Comparison of ENCODE assay signal across 8 mouse cellular contexts in the genomic region with DNA sequence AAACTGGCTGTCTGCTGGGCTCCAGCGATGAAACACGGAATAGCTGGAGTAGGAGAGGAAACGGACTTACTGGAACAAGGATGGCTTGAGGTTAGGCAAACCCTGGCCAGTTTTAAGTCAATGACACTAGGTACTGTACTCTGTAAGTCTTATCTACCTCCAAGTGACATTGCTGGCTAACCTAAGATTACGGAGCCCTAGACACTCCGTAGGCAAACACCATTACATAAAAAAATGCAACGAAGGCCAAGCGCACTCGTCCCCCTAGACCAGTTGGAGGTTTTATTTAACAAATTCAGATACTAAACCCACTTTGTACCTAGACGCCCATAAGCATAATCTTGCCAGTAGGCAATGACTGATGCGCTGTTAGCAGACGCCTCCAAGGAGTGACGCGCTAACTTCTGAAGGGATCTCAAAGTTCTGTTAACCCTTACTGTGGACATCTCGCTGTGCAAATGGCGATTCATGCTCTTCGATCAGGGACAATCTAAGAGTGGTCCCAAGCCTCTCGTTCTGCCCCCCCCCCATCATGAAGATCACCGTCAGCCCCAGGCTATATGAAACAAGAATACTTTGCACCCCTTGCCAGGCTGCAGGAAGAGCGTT. TPM values are rescaled to one million over a fixed set of nuclear protein-coding genes. Genes with fewer than 3 reads are reported as not detected.
DNase-seq lines count a peak whose midpoint lies in the region; ATAC-seq and TF ChIP-seq lines count a peak whose summit lies in the region.

No protein-coding gene starts in this region.

- intact Hi-C loops in heart, postnatal 25 days (cut with DNase I), result no loop called here

- no peak for TF ChIP-seq POLR2A in ES-Bruce4 (IDR thresholded peaks at IDR 0.05; ENCODE audit: insufficient read depth, low read length)

- H3K9me3 ChIP-seq in heart, embryonic 10.5 days, result no peaks in the 10 kb centered on the region
- H3K9me3 ChIP-seq in ES-Bruce4 (replicated peaks; ENCODE audit: control insufficient read depth, insufficient read depth, low read length, poor library complexity, severe bottlenecking), result no peaks in the 10 kb centered on the region
- H3K9me3 ChIP-seq in hindbrain, embryonic 10.5 days, result no peaks in the 10 kb centered on the region
- no peaks in the 10 kb centered on the region for H3K9me3 ChIP-seq in limb, embryonic 11.5 days (ENCODE audit: control insufficient read depth, low read length)
- no peaks in the 10 kb centered on the region for H3K9me3 ChIP-seq in midbrain, embryonic 14.5 days (ENCODE audit: control insufficient read depth, low read length)

- ATAC-seq in limb, embryonic 11.5 days (ENCODE audit: insufficient number of reproducible peaks, low FRiP score, low TSS enrichment, low read depth), result no peak
- ATAC-seq in midbrain, embryonic 14.5 days (ENCODE audit: low FRiP score, low TSS enrichment), result peak; percentile 16

- no peak for TF ChIP-seq CTCF in ES-Bruce4 (IDR thresholded peaks at IDR 0.05; ENCODE audit: low read depth, low read length)

- peak overlapping the region; percentile 64 for H3K4me2 ChIP-seq in limb, embryonic 11.5 days (ENCODE audit: low read depth, severe bottlenecking)
- peak overlapping the region; percentile 69 for H3K4me2 ChIP-seq in midbrain, embryonic 14.5 days (ENCODE audit: low read length)

- no peak for TF ChIP-seq EP300 in ES-Bruce4 (IDR thresholded peaks at IDR 0.05; ENCODE audit: insufficient read depth, low read depth, low read length)

- H3K36me3 ChIP-seq in heart, embryonic 10.5 days, result peaks cover 16% of the 10 kb centered on the region; the same call in 1 of the 2 replicates
- H3K36me3 ChIP-seq in ES-Bruce4 (ENCODE audit: control insufficient read depth, insufficient read depth, low read length, poor library complexity, severe bottlenecking), result peaks cover 36% of the 10 kb centered on the region
- H3K36me3 ChIP-seq in hindbrain, embryonic 10.5 days, result peaks cover 31% of the 10 kb centered on the region
- 0 out of 2 replicates have a peak, but pooled peaks cover 2% of the 10 kb centered on the region for H3K36me3 ChIP-seq in limb, embryonic 11.5 days (ENCODE audit: control insufficient read depth, insufficient read depth, low read length)
- peaks cover 13% of the 10 kb centered on the region for H3K36me3 ChIP-seq in midbrain, embryonic 14.5 days (ENCODE audit: control insufficient read depth, insufficient read depth, low read length)

- H3K27me3 ChIP-seq in heart, embryonic 10.5 days (ENCODE audit: insufficient read depth, poor library complexity, severe bottlenecking), result no peaks in the 10 kb centered on the region
- no peaks in the 10 kb centered on the region for H3K27me3 ChIP-seq in ES-Bruce4 (ENCODE audit: control insufficient read depth, insufficient read depth, low read length, poor library complexity, severe bottlenecking)
- H3K27me3 ChIP-seq in hindbrain, embryonic 10.5 days (ENCODE audit: insufficient read depth, poor library complexity, severe bottlenecking), result no peaks in the 10 kb centered on the region
- H3K27me3 ChIP-seq in limb, embryonic 11.5 days (ENCODE audit: control insufficient read depth, insufficient read depth, low read length), result no peaks in the 10 kb centered on the region
- H3K27me3 ChIP-seq in midbrain, embryonic 14.5 days (ENCODE audit: control insufficient read depth, insufficient read depth, low read length), result no peaks in the 10 kb centered on the region

- peak overlapping the region; percentile 98 for H3K9ac ChIP-seq in ES-Bruce4 (ENCODE audit: low read depth, poor library complexity, severe bottlenecking)
- H3K9ac ChIP-seq in limb, embryonic 11.5 days (ENCODE audit: low read length), result peak overlapping the region; percentile 76
- peak overlapping the region; percentile 63 for H3K9ac ChIP-seq in midbrain, embryonic 14.5 days (replicated peaks; ENCODE audit: low read length)

- peak overlapping the region; percentile 90 for H3K27ac ChIP-seq in heart, embryonic 10.5 days
- H3K27ac ChIP-seq in ES-Bruce4 (ENCODE audit: insufficient read depth, low read length), result peak overlapping the region; percentile 79
- H3K27ac ChIP-seq in hindbrain, embryonic 10.5 days, result peak overlapping the region; percentile 91
- peak overlapping the region; percentile 62; the same call in 1 of the 2 replicates for H3K27ac ChIP-seq in limb, embryonic 11.5 days (replicated peaks; ENCODE audit: low read depth, low read length)
- peak overlapping the region; percentile 83 for H3K27ac ChIP-seq in midbrain, embryonic 14.5 days (replicated peaks; ENCODE audit: low read depth, low read length)

- peak overlapping the region; percentile 65 for H3K4me3 ChIP-seq in heart, embryonic 10.5 days
- H3K4me3 ChIP-seq in ES-Bruce4 (ENCODE audit: low read depth, low read length), result peak overlapping the region; percentile 100
- peak overlapping the region; percentile 66 for H3K4me3 ChIP-seq in hindbrain, embryonic 10.5 days
- H3K4me3 ChIP-seq in limb, embryonic 11.5 days (ENCODE audit: low read depth, low read length), result peak overlapping the region; percentile 55
- H3K4me3 ChIP-seq in midbrain, embryonic 14.5 days (replicated peaks; ENCODE audit: low read depth, low read length), result peak overlapping the region; percentile 53

- DNase-seq in heart, embryonic 10.5 days (ENCODE audit: low spot score), result no peak
- DNase-seq in heart, postnatal 25 days (ENCODE audit: low spot score), result no peak
- peak; percentile 8 to 21 for DNase-seq in cerebellum, postnatal 25 days
- DNase-seq in hindbrain, embryonic 10.5 days (ENCODE audit: low spot score), result peak; percentile 15
- no peak for DNase-seq in limb, embryonic 11.5 days (ENCODE audit: low spot score)
- peak; percentile 51 for DNase-seq in midbrain, embryonic 14.5 days
- DNase-seq in testis, postnatal 10 days (ENCODE audit: low spot score), result no peak

- whole genome bisulfite sequencing in heart, embryonic 10.5 days, result 19% methylated on average over 19 of the region's 19 CpGs
- WGBS in hindbrain, embryonic 10.5 days, result 18% methylated on average over 19 of the region's 19 CpGs
- WGBS in limb, embryonic 11.5 days, result 12% methylated on average over 19 of the region's 19 CpGs
- 22% methylated on average over 19 of the region's 19 CpGs for WGBS in midbrain, embryonic 14.5 days

- H3K4me1 ChIP-seq in heart, embryonic 10.5 days, result no peaks in the 10 kb centered on the region
- H3K4me1 ChIP-seq in ES-Bruce4 (ENCODE audit: control insufficient read depth, insufficient read depth, low read length), result no peaks in the 10 kb centered on the region
- 0 out of 2 replicates have a peak, but pooled peaks cover 4% of the 10 kb centered on the region for H3K4me1 ChIP-seq in hindbrain, embryonic 10.5 days (replicated peaks)
- no peaks in the 10 kb centered on the region for H3K4me1 ChIP-seq in limb, embryonic 11.5 days (ENCODE audit: control insufficient read depth, insufficient read depth, low read length)
- peaks cover 4% of the 10 kb centered on the region; the same call in 1 of the 2 replicates for H3K4me1 ChIP-seq in midbrain, embryonic 14.5 days (ENCODE audit: control insufficient read depth, insufficient read depth, low read length)

RNA-seq across cellular contexts. Expression of a gene that starts 0.8 kb away (rescaled TPM):
- polyA plus RNA-seq in heart, embryonic 10.5 days (2016; fragmentation: Nextera tagmentation; extraction: Ambion mirVana), result 364 and 381 TPM in 2 replicates
- 100 to 1,000 TPM; 313 to 327 TPM for total RNA-seq in heart, postnatal 25 days (2021)
- 1,538 and 1,601 TPM in 2 replicates for polyA plus RNA-seq in ES-Bruce4 (2011; ENCODE audit: insufficient read depth, insufficient read length, low read depth, missing spikeins)
- 405 and 454 TPM in 2 replicates for polyA plus RNA-seq in hindbrain, embryonic 10.5 days (2016; fragmentation: Nextera tagmentation; extraction: Ambion mirVana)
- polyA plus RNA-seq in limb, embryonic 11.5 days (2014; fragmentation: Nextera tagmentation; extraction: Ambion mirVana), result 520 and 540 TPM in 2 replicates
- polyA plus RNA-seq in midbrain, embryonic 14.5 days (2014; fragmentation: Nextera tagmentation; extraction: Ambion mirVana), result 348 and 369 TPM in 2 replicates

RNA-seq across cellular contexts. Expression of a gene that starts 25.7 kb away (rescaled TPM):
- 11.2 and 15.3 TPM in 2 replicates for polyA plus RNA-seq in heart, embryonic 10.5 days (2016; fragmentation: Nextera tagmentation; extraction: Ambion mirVana)
- total RNA-seq in heart, postnatal 25 days (2021), result 1 to 10 TPM; 6.8 to 7.0 TPM
- polyA plus RNA-seq in ES-Bruce4 (2011; ENCODE audit: insufficient read depth, insufficient read length, low read depth, missing spikeins), result 57.0 and 61.2 TPM in 2 replicates
- 13.0 and 18.5 TPM in 2 replicates for polyA plus RNA-seq in hindbrain, embryonic 10.5 days (2016; fragmentation: Nextera tagmentation; extraction: Ambion mirVana)
- 21.8 and 22.4 TPM in 2 replicates for polyA plus RNA-seq in limb, embryonic 11.5 days (2014; fragmentation: Nextera tagmentation; extraction: Ambion mirVana)
- polyA plus RNA-seq in midbrain, embryonic 14.5 days (2014; fragmentation: Nextera tagmentation; extraction: Ambion mirVana), result 26.6 and 28.8 TPM in 2 replicates

RNA-seq across cellular contexts. Expression of a gene that starts 35.8 kb away (rescaled TPM):
- polyA plus RNA-seq in heart, embryonic 10.5 days (2016; fragmentation: Nextera tagmentation; extraction: Ambion mirVana), result 1.8 and 2.3 TPM in 2 replicates
- not detected for total RNA-seq in heart, postnatal 25 days (2021)
- not detected in 2 replicates for polyA plus RNA-seq in ES-Bruce4 (2011; ENCODE audit: insufficient read depth, insufficient read length, low read depth, missing spikeins)
- not detected in 2 replicates for polyA plus RNA-seq in hindbrain, embryonic 10.5 days (2016; fragmentation: Nextera tagmentation; extraction: Ambion mirVana)
- not detected in 2 replicates for polyA plus RNA-seq in limb, embryonic 11.5 days (2014; fragmentation: Nextera tagmentation; extraction: Ambion mirVana)
- polyA plus RNA-seq in midbrain, embryonic 14.5 days (2014; fragmentation: Nextera tagmentation; extraction: Ambion mirVana), result not detected in 2 replicates

RNA-seq across cellular contexts. Expression of a gene that starts 42.2 kb away (rescaled TPM):
- polyA plus RNA-seq in heart, embryonic 10.5 days (2016; fragmentation: Nextera tagmentation; extraction: Ambion mirVana), result 12.8 and 13.6 TPM in 2 replicates
- 10 to 100 TPM in 1 of 2 experiments, 1 to 10 TPM in 1; 8.9 to 10.2 TPM for total RNA-seq in heart, postnatal 25 days (2021)
- polyA plus RNA-seq in ES-Bruce4 (2011; ENCODE audit: insufficient read depth, insufficient read length, low read depth, missing spikeins), result 26.1 and 27.2 TPM in 2 replicates
- 15.6 and 19.4 TPM in 2 replicates for polyA plus RNA-seq in hindbrain, embryonic 10.5 days (2016; fragmentation: Nextera tagmentation; extraction: Ambion mirVana)
- polyA plus RNA-seq in limb, embryonic 11.5 days (2014; fragmentation: Nextera tagmentation; extraction: Ambion mirVana), result 24.9 and 26.3 TPM in 2 replicates
- polyA plus RNA-seq in midbrain, embryonic 14.5 days (2014; fragmentation: Nextera tagmentation; extraction: Ambion mirVana), result 27.1 and 29.4 TPM in 2 replicates

Comparison
In these comparisons a context has a peak if more than half of its experiments do, and no peak if none do; other contexts are left out.
1. DNase-seq: peak in cerebellum, postnatal 25 days (2 of 2), hindbrain, embryonic 10.5 days (single experiment) and midbrain, embryonic 14.5 days (single experiment); none in heart, embryonic 10.5 days (single experiment), heart, postnatal 25 days (single experiment), limb, embryonic 11.5 days (single experiment) and testis, postnatal 10 days (single experiment).
2. Peak in every context shown above with its lines, with median percentiles within 50 percentile points of each other: H3K27ac ChIP-seq, H3K4me3 ChIP-seq and H3K9ac ChIP-seq.